Mouse (Mus musculus) midbrain, postnatal 0 days (tissue): Measurements from ENCODE around the gene Nfkbie. TPM values are rescaled to one million over a fixed set of nuclear protein-coding genes. Genes with fewer than 3 reads are reported as not detected.

Source experiments
- ATAC-seq: fragments of 200-750 bp; cut with Nextera tagmentation; 2 replicates; pipeline ENCODE4 v1.8.0; 2017; ENCODE audit warnings: moderate number of reproducible peaks, mild to moderate bottlenecking, moderate TSS enrichment, moderate library complexity; ENCODE audit not compliant: low FRiP score
- DNase-seq: peaks from one replicate; pipeline ENCODE4 v3.0.0-alpha.2; 2015; ENCODE audit warnings: low spot score
- H3K27ac ChIP-seq: fragments of 300-500 bp; sonication (generic); 2 replicates; pipeline ENCODE4 v1.5.1; 2014; ENCODE audit warnings: low read depth, mild to moderate bottlenecking, low read length, mixed read lengths
- H3K27me3 ChIP-seq: fragments of 300-500 bp; sonication (generic); 2 replicates; pipeline ENCODE4 v1.6.1; 2014; ENCODE audit warnings: low read length, control low read depth, mixed read lengths; ENCODE audit not compliant: insufficient read depth
- H3K36me3 ChIP-seq: fragments of 300-500 bp; sonication (generic); 2 replicates; pipeline ENCODE4 v1.6.1; 2014; ENCODE audit warnings: low read length, control low read depth, mixed read lengths; ENCODE audit not compliant: insufficient read depth
- H3K4me1 ChIP-seq: fragments of 300-500 bp; sonication (generic); 2 replicates; pipeline ENCODE4 v1.6.1; 2014; ENCODE audit warnings: mild to moderate bottlenecking, control low read depth, antibody characterized with exemption, low read length, mixed read lengths; ENCODE audit not compliant: insufficient read depth
- H3K4me2 ChIP-seq: fragments of 300-500 bp; sonication (generic); 2 replicates; pipeline ENCODE4 v1.6.1; 2014; ENCODE audit warnings: low read depth, mild to moderate bottlenecking, low read length, mixed read lengths; ENCODE audit not compliant: poor library complexity, severe bottlenecking
- H3K4me3 ChIP-seq: fragments of 300-500 bp; sonication (generic); 2 replicates; pipeline ENCODE4 v1.5.1; 2014; ENCODE audit warnings: low read depth, mild to moderate bottlenecking, low read length, moderate library complexity
- H3K9ac ChIP-seq: fragments of 300-500 bp; sonication (generic); replicated peaks from 2 replicates; pipeline ENCODE4 v1.6.1; 2014; ENCODE audit warnings: mild to moderate bottlenecking, low read length, moderate library complexity, mixed read lengths; ENCODE audit not compliant: poor library complexity, severe bottlenecking
- H3K9me3 ChIP-seq: fragments of 300-500 bp; sonication (generic); 2 replicates; pipeline ENCODE4 v1.6.1; 2016; ENCODE audit warnings: low read length, control low read depth
- CTCF ChIP-seq: IDR thresholded peaks from 2 replicates; pipeline ENCODE4 v1.5.1; 2016; ENCODE audit warnings: antibody characterized with exemption, mild to moderate bottlenecking
- WGBS: fragments of 180-500 bp; shearing (Covaris S2); extraction: QIAGEN DNeasy Blood & Tissue Kit; methylation state at CpG from one replicate; pipeline ENCODE4 v1.1.7; 2014; 5-methylcytosine and 5-hydroxymethylcytosine counted together
- polyA plus RNA-seq: library from polyadenylated mRNA; unstranded; fragments of >200 nt; fragmentation: Nextera tagmentation; extraction: Ambion mirVana; gene quantifications from 2 replicates; pipeline ENCODE4 v1.2.1, GENCODE M21; 2015
- total RNA-seq: library from RNA; depleted of rRNA; stranded (reverse); fragments of >200 nt; gene quantifications from 2 replicates; pipeline ENCODE4 v1.2.3, GENCODE M21; 2014

Nfkbie gene
- total and polyA plus RNA-seq, 2 experiments from 2014 or later: 2.5 to 4.8 TPM

GRCm38 (mm10) chr17:45578843-45579242 lies 23.3 kb downstream of the Nfkbie start:
- no peak overlapping the region for H3K4me3 ChIP-seq
- H3K36me3 ChIP-seq: no peaks in the 10 kb centered on the region
- H3K4me1 ChIP-seq: peaks cover 7% of the 10 kb centered on the region
- ATAC-seq (no peak), DNase-seq (no peak)
- H3K4me2 ChIP-seq: no peak overlapping the region
- H3K9ac ChIP-seq: no peak overlapping the region
- WGBS: 75% methylated on average over 7 of the region's 7 CpGs
- H3K27me3 ChIP-seq: no peaks in the 10 kb centered on the region
- no peaks in the 10 kb centered on the region for H3K9me3 ChIP-seq
- H3K27ac ChIP-seq: no peak overlapping the region
- peak; percentile 68 for TF ChIP-seq CTCF

- Histone ChIP-seq H3K9me3 (no peaks in the 10 kb centered on the region), H3K4me3 (no peak overlapping the region), H3K27me3 (no peaks in the 10 kb centered on the region), H3K9ac (no peak overlapping the region), H3K4me1 (peaks cover 7% of the 10 kb centered on the region), H3K27ac (no peak overlapping the region), H3K36me3 (no peaks in the 10 kb centered on the region), H3K4me2 (no peak overlapping the region)
- ATAC-seq (no peak), DNase-seq (no peak)
- 93% methylated on average over 4 of the region's 4 CpGs for WGBS
- TF ChIP-seq CTCF: no peak
Observed at GRCm38 (mm10) chr17:45579554-45579953, 24.1 kb downstream of the Nfkbie start.

GRCm38 (mm10) chr17:45580958-45581477 lies 25.5 kb downstream of the Nfkbie start:
- Histone ChIP-seq H3K9me3 (no peaks in the 10 kb centered on the region), H3K27ac (peak overlapping the region; percentile 38; the same call in 1 of the 2 replicates), H3K9ac (no peak overlapping the region), H3K36me3 (no peaks in the 10 kb centered on the region), H3K27me3 (no peaks in the 10 kb centered on the region), H3K4me1 (no peaks in the 10 kb centered on the region), H3K4me3 (no peak overlapping the region), H3K4me2 (no peak overlapping the region)
- DNase-seq: no peak
- no peak for TF ChIP-seq CTCF
- WGBS: 48% methylated on average over 12 of the region's 12 CpGs
- ATAC-seq: no peak

GRCm38 (mm10) chr17:45581567-45581983 lies 26.1 kb downstream of the Nfkbie start:
- Histone ChIP-seq H3K27ac (0 out of 2 replicates have a peak overlapping the region, but pooled peaks have one; percentile 38), H3K4me1 (no peaks in the 10 kb centered on the region), H3K36me3 (no peaks in the 10 kb centered on the region), H3K9ac (no peak overlapping the region), H3K4me3 (no peak overlapping the region), H3K9me3 (no peaks in the 10 kb centered on the region), H3K27me3 (no peaks in the 10 kb centered on the region), H3K4me2 (no peak overlapping the region)
- ATAC-seq (no peak), DNase-seq (peak; percentile 90)
- peak; percentile 93 for TF ChIP-seq CTCF
- 8% methylated on average over 2 of the region's 2 CpGs for WGBS

GRCm38 (mm10) chr17:45582188-45582587 lies 26.7 kb downstream of the Nfkbie start:
- H3K27me3 ChIP-seq: no peaks in the 10 kb centered on the region
- no peak for TF ChIP-seq CTCF
- ATAC-seq (no peak), DNase-seq (no peak)
- no peak overlapping the region for H3K4me3 ChIP-seq
- H3K36me3 ChIP-seq: no peaks in the 10 kb centered on the region
- H3K9ac ChIP-seq: no peak overlapping the region
- 94% methylated on average over 6 of the region's 6 CpGs for WGBS
- no peak overlapping the region for H3K4me2 ChIP-seq
- no peak overlapping the region for H3K27ac ChIP-seq
- no peaks in the 10 kb centered on the region for H3K4me1 ChIP-seq
- no peaks in the 10 kb centered on the region for H3K9me3 ChIP-seq

GRCm38 (mm10) chr17:45582715-45583355 lies 27.3 kb downstream of the Nfkbie start:
- Histone ChIP-seq H3K4me1 (no peaks in the 10 kb centered on the region), H3K4me3 (no peak overlapping the region), H3K27ac (no peak overlapping the region), H3K4me2 (no peak overlapping the region), H3K9me3 (no peaks in the 10 kb centered on the region), H3K36me3 (no peaks in the 10 kb centered on the region), H3K9ac (no peak overlapping the region), H3K27me3 (no peaks in the 10 kb centered on the region)
- no peak for ATAC-seq
- DNase-seq: no peak
- 70% methylated on average over 6 of the region's 6 CpGs for WGBS
- peak; percentile 76 for TF ChIP-seq CTCF
